Mouse (Mus musculus) NIH3T3 (cell line): Measurements from ENCODE around the gene Thoc5.
A peak's percentile ranks its signal among the peaks of the same experiment; 100 is the strongest.

Experiments used
- DNase-seq: peaks from one replicate; pipeline ENCODE4 v3.0.0-alpha.2; 2012; ENCODE audit warnings: low read depth

Gene Thoc5

GRCm38 (mm10) chr11:4906231-4906630 is 11.1 kb downstream of the Thoc5 start:
- DNase-seq, result no peak

GRCm38 (mm10) chr11:4916068-4916467 is 20.9 kb downstream of the Thoc5 start:
- peak; percentile 84 for DNase-seq

GRCm38 (mm10) chr11:4921281-4921680 is 26.2 kb downstream of the Thoc5 start:
- DNase-seq, result no peak

GRCm38 (mm10) chr11:4921751-4922150 is 26.6 kb downstream of the Thoc5 start:
- DNase-seq, result no peak

GRCm38 (mm10) chr11:4927224-4927623 is 32.1 kb downstream of the Thoc5 start:
- no peak for DNase-seq

GRCm38 (mm10) chr11:4931009-4931601 is 36.0 kb downstream of the Thoc5 start:
- peak; percentile 42 for DNase-seq

- no peak for DNase-seq
Observed at GRCm38 (mm10) chr11:4936243-4936642, 41.1 kb downstream of the Thoc5 start.

- no peak for DNase-seq
Observed at GRCm38 (mm10) chr11:4946530-4946929, 51.4 kb downstream of the Thoc5 start.

- no peak for DNase-seq
Observed at GRCm38 (mm10) chr11:4946947-4947812, 52.1 kb downstream of the Thoc5 start.

- no peak for DNase-seq
Observed at GRCm38 (mm10) chr11:4947813-4948174, 52.7 kb downstream of the Thoc5 start, which contains the start of gene Nefh. Gene Nefh (minus strand): TSS chr11:4948064.

DNA sequence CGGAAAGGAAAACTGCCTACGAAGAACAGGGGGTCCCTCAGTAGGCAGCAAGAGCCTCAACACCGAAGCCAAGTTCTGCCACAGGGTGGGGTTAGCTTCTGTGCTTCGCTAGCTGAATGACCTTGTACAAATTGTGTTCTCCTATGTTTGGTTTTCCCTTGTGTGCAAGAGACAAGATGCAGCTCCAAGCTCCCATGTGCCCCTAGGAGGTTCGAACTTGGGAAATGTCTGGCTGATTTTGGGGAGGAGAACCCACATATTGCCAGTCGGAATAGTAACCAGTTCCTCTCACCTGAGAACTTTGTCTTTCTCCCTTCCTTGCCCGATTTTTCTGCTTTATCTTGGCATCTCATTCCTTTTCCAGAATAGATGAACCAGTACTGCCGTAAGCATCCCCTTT is 53.7 kb downstream of the Thoc5 start:
- DNase-seq, result no peak

DNA sequence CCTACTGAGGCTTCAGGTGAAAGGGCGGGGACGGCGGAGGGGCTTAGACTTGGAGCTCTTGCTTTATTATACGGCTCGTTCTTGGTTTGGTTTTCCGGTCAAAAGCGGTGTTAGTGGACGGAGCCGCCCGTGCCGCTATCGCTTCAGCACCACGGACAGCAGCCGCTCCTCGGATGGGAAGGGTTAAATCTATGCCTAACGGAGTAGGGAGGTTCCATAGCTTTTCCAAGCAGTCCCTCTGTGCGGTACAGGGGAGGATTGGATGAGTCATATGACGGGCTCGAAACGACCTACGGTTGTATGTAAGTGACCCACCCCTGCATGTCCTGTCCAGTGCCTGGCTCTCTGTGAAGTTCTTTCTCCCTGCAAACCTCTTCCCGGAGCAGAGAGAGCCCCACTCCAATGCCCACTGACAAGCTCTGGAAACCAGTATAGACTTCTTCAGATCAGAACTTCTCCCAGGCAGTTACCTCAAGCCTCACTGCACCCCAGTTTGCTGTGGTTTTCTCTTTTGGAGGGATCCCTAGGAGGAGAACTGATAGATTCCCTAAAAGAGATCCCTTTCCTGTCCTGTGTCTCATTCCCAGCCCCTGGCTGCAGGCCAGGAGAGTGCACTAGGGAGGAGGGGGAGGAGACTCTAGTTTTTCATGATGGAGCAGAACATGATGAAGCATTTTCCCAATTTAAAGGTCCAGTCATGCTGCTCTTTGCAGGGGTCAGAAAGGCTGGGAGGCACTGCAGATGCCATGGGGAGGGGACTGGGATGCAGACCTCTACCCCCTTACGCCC is 54.3 kb downstream of the Thoc5 start:
- peak; percentile 65 for DNase-seq

GRCm38 (mm10) chr11:4953401-4953800 is 58.3 kb downstream of the Thoc5 start:
- no peak for DNase-seq

DNA sequence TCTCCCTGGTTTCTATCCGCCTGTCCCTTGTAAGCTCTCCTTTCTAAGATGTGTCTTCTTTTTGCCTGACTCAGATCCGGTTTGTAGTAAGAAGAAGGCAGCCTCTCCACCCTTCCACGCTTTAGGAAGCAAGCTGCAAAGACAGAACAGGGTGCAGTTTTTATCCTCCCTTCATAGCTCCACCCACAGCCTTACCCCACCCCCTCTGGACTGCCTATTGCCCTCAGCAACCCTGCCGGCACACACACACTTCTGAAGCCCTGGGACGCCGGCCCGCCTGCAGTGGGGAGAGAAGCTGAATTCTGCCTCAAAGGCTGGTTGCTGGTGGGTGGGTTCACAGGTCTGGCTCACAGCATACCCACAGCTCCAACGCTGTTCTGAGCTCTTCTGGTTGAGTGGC is 58.8 kb downstream of the Thoc5 start:
- peak; percentile 29 for DNase-seq

DNA sequence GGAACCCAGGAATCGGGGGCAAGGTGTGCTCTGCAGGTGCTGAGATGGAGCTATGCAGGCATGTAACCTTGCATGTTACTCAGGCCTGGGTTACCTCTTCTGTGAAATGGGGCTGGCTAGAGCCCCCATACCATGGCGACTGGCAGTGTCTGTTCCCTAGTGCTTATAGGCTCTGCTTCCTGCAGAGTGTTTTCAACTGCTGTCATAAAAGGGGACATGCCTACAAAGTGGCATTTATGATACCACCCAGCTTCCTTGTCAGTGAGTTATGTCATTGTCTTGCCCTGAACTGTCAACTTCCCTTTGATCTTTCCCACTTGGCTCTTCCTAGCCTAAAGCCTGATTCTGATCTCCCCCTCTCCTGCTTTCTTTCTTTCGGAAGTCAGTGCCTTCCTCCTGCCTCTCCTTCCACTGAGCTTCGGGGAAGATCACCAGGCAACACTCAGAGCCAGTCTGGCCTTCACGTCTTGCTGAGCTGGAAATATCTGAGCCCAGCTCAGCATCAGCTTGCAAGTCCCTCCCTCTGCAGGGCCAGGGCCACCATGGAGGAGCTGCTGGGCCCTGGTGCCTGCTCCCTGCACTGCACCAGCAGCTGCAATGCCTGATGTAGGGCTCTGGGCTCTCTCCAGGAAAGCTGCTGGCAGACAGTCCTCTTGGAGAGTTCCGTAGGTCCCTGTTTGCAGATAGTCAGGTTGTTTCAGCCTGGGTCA is 68.1 kb downstream of the Thoc5 start:
- peak; percentile 17 for DNase-seq

DNA sequence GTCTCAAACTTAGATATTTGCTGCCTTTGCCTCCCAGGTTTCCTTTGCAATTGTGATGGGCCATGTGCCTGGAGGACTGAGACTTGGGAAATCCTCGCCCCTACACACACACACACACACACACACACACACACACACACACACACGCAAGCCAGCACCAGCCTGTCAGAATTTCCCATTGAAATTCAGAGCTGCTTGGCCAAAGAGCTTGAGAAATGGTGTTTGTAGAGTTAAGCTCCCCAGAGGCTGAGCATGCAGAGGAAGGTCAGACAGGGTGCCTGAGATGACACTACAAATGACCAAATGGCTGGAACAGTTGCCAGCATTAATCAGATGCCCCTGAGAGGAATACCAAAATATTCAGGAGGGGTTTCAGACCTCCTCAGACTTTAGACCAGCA is 71.2 kb downstream of the Thoc5 start:
- DNase-seq, result no peak

DNA sequence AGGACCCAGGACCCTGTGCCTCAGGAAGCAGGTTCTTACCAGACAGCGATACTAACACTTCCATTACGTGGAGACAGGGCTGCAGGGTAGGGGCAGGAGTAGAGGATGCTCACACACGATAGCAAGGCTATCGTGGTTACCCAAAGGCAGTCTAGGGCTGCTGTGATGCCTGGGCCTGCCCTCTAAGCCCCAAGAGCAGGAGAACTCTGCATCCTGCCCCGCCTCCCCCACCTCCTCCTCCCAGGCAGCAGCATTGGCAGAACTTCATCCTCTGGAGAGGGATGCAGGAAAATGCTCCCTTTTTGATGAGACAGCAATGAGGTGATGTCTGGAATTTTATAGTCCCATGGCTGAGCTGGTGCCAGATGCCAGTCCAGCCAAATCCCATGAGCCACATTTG is 71.8 kb downstream of the Thoc5 start:
- no peak for DNase-seq

- DNase-seq, result no peak
Observed at GRCm38 (mm10) chr11:4967549-4967948, 72.4 kb downstream of the Thoc5 start.

DNA sequence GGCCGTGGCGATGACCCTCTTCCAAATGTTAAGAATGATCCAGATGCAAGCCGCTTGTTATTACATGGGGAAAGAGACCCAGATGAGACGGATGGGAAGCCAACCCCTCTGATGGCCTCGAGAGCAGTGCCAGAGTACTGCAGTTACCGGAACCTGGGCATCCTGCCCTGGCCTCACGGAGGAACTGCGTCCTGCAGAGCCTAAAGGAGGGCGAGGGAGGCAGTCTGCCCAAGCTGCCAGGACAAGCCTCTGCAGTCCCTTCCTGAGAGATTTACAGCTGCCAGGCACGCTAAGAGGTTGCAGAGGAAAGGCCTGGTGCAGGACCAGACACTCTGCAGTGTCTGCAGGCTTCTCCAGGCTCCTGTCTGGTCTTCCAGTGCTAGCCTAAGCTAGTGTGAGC is 73.3 kb downstream of the Thoc5 start:
- peak; percentile 25 for DNase-seq

GRCm38 (mm10) chr11:4972967-4973870 is 78.1 kb downstream of the Thoc5 start:
- peak; percentile 91 for DNase-seq

DNA sequence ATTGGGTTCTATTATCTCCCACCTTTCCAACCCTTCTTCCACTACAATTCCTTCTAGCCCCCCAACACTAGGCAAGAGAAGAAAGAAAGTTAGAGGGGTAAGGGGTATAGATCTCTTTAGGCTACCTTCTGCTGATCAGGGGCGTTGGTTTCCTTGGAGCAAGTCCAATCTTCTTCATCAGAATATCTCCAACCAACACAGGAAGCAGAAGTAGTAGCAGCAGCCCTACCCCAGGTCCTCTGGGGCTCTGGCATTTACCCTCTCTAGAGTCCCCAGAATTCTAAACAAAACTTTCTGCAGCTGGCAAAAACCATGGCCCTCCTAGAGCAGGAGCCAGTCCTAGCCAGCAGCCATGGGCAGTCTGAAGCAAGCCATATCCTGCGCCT is 78.7 kb downstream of the Thoc5 start:
- DNase-seq, result no peak
